Mouse (Mus musculus): ENCODE data around the gene Rrp1b. TPM values are rescaled to one million over a fixed set of nuclear protein-coding genes. Genes with fewer than 3 reads are reported as not detected.

Rrp1b gene
- total and polyA plus RNA-seq, 3 experiments = 60.9 to 149 (median 76.7) TPM

DNA sequence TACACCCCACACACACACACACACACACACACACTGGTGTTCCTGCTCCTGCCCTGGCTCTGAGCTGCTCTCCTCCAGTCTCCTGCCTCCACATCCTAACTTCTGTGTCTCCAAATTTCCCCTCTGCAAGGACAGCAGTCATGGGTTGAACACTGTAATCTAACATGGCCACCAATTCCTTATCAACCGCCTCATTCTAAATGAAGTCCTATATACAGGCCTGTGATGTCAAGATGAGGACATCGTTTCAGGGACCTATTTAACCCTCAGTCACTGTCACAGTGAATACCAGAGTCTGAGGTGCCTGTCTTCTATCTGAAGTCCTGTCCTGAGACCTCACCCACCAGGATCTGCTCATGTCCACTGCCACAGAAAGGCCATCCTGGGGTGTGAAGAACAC is 32.9 kb downstream of the Rrp1b start:
- Histone ChIP-seq H3K9ac (ENCODE audit: insufficient read depth, low read depth) (no peak overlapping the region), H3K27ac (ENCODE audit: insufficient read depth, low read depth) (no peak overlapping the region), H3K4me2 (ENCODE audit: insufficient read depth, low read depth, poor library complexity, severe bottlenecking) (no peak overlapping the region), H3K9me3 (replicated peaks; ENCODE audit: low read length) (peaks cover 6% of the 10 kb centered on the region), H3K27me3 (replicated peaks) (no peaks in the 10 kb centered on the region), H3K4me1 (ENCODE audit: control insufficient read depth in 1 of 2, insufficient read depth in 2 of 2) (peaks cover 0 to 13% of the 10 kb centered on the region in 2 experiments; a peak in 3 of 4 replicates), H3K36me3 (replicated peaks in 1 of 2; ENCODE audit: control insufficient read depth in 1 of 2, insufficient read depth in 1 of 2, low read length in 1 of 2) (peaks cover 0 to 6% of the 10 kb centered on the region in 2 experiments), H3K4me3 (replicated peaks in 1 of 3; ENCODE audit: low read depth in 2 of 3, low read length in 2 of 3, poor library complexity in 1 of 3) (no peak overlapping the region), H3K79me2 (replicated peaks; ENCODE audit: control insufficient read depth, extremely low read depth, insufficient read depth, poor library complexity, severe bottlenecking) (no peaks in the 10 kb centered on the region)
- TF ChIP-seq POLR2AphosphoS2 (IDR thresholded peaks at IDR 0.05; ENCODE audit: low read depth, low read length) = no peak
- TF ChIP-seq MXI1 (IDR thresholded peaks at IDR 0.05; ENCODE audit: low read depth, low read length) = no peak
- no peak for TF ChIP-seq JUN (IDR thresholded peaks at IDR 0.05; ENCODE audit: insufficient read depth, low read depth, low read length)
- TF ChIP-seq USF2 (conservative IDR thresholded peaks at IDR 0.05; ENCODE audit: low read depth, low read length) = no peak
- no peak for TF ChIP-seq BHLHE40 (IDR thresholded peaks at IDR 0.05; ENCODE audit: low read depth, low read length)
- no peak for TF ChIP-seq UBTF (IDR thresholded peaks at IDR 0.05; ENCODE audit: low read depth, low read length)
- TF ChIP-seq MAZ (IDR thresholded peaks at IDR 0.05; ENCODE audit: low read depth, low read length) = no peak
- no peak for TF ChIP-seq ZMIZ1 (IDR thresholded peaks at IDR 0.05; ENCODE audit: low read depth, low read length)
- no peak for TF ChIP-seq TBP (conservative IDR thresholded peaks at IDR 0.05; ENCODE audit: low read depth, low read length)
- no peak for TF ChIP-seq RAD21 (IDR thresholded peaks at IDR 0.05; ENCODE audit: low read depth, low read length)
- in situ Hi-C loops (cut with MboI; ENCODE audit: low pct_ligation_motif_present, low pct_unique_long_range_greater_than_20kb, low sequenced_read_pairs) = no loop called here
- no peak for DNase-seq (ENCODE audit: extremely low read depth)
- dilution Hi-C loops (cut with MboI; ENCODE audit: extremely low pct_ligation_motif_present, extremely low pct_unique_long_range_greater_than_20kb, low sequenced_read_pairs) = no loop called here

DNA sequence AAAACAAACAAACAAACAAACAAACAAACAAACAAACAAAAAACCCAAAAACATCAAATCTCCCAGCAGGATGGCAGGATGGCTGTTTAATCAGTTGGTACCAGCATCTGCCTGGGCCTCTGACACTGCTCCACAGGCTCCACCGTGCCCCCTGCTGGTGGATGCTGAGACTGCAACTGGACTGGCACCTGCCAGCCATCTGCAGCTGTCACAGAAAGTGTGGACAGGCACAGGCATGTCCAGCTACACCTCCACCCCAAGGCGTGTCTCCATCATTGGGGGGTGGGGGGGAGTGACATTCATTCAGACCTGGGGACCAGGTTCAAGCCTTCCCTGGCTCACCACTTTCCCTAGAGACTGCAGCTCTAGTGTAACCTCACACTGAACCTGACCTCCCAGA is 37.5 kb downstream of the Rrp1b start:
- TF ChIP-seq SMC3 (IDR thresholded peaks at IDR 0.05; ENCODE audit: low read depth, low read length) = peak; percentile 71
- no peak for TF ChIP-seq CHD2 (IDR thresholded peaks at IDR 0.05; ENCODE audit: low read length)
- peak; percentile 67 for TF ChIP-seq TCF12 (IDR thresholded peaks at IDR 0.05; ENCODE audit: low read depth, low read length)
- no peak for TF ChIP-seq CHD1 (IDR thresholded peaks at IDR 0.05; ENCODE audit: low read depth, low read length)
- TF ChIP-seq CTCF (conservative IDR thresholded peaks at IDR 0.05 in 1 of 2, IDR thresholded peaks at IDR 0.05 in 1 of 2; ENCODE audit: low read depth in 2 of 2, low read length in 2 of 2) = peak; percentile 36 to 71; a peak in 3 of 4 replicates
- peak; percentile 31; the same call in 1 of the 2 replicates for TF ChIP-seq BHLHE40 (IDR thresholded peaks at IDR 0.05; ENCODE audit: low read depth, low read length)
- peak; percentile 57 for TF ChIP-seq RAD21 (IDR thresholded peaks at IDR 0.05; ENCODE audit: low read depth, low read length)
- Histone ChIP-seq H3K79me2 (replicated peaks; ENCODE audit: control insufficient read depth, extremely low read depth, insufficient read depth, poor library complexity, severe bottlenecking) (no peaks in the 10 kb centered on the region), H3K4me2 (ENCODE audit: insufficient read depth, low read depth, poor library complexity, severe bottlenecking) (no peak overlapping the region), H3K9me3 (replicated peaks; ENCODE audit: low read length) (peaks cover 6% of the 10 kb centered on the region), H3K36me3 (replicated peaks in 1 of 2; ENCODE audit: control insufficient read depth in 1 of 2, insufficient read depth in 1 of 2, low read length in 1 of 2) (no peaks in the 10 kb centered on the region), H3K4me3 (replicated peaks in 1 of 3; ENCODE audit: low read depth in 2 of 3, low read length in 2 of 3, poor library complexity in 1 of 3) (no peak overlapping the region), H3K27me3 (replicated peaks) (no peaks in the 10 kb centered on the region), H3K9ac (ENCODE audit: insufficient read depth, low read depth) (no peak overlapping the region), H3K27ac (ENCODE audit: insufficient read depth, low read depth) (no peak overlapping the region), H3K4me1 (ENCODE audit: control insufficient read depth in 1 of 2, insufficient read depth in 2 of 2) (peaks cover 0 to 14% of the 10 kb centered on the region in 2 experiments; a peak in 3 of 4 replicates)
- in situ Hi-C loops (cut with MboI; ENCODE audit: low pct_ligation_motif_present, low pct_unique_long_range_greater_than_20kb, low sequenced_read_pairs) = no loop called here
- DNase-seq (ENCODE audit: extremely low read depth) = peak; percentile 60
- dilution Hi-C loops (cut with MboI; ENCODE audit: extremely low pct_ligation_motif_present, extremely low pct_unique_long_range_greater_than_20kb, low sequenced_read_pairs) = no loop called here
